Mouse (Mus musculus): ENCODE data around the gene Tgds. TPM values are rescaled to one million over a fixed set of nuclear protein-coding genes. Genes with fewer than 3 reads are reported as not detected.

Tgds gene
- total RNA-seq (2023): 15.3 TPM

DNA sequence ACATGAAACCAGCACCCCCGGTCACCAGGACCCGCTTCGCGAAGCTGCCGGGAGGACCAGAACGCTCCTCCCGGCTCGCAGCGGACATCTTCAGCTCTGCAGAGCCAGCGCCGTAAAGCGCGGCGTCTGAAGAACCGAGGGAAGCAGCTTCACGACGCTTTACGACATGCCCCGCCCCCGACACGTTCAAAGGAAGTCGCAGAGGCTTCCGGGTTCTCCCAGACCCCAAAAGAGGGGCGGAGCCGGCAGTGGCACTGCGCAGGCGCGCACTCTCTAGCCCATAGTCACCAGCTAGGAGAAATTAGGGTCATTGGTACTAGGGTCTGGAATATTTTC lies at the start of gene Tgds:
TSS of gene Tgds (minus strand) at position 114 of the 336 bp plus-strand sequence.

DNA sequence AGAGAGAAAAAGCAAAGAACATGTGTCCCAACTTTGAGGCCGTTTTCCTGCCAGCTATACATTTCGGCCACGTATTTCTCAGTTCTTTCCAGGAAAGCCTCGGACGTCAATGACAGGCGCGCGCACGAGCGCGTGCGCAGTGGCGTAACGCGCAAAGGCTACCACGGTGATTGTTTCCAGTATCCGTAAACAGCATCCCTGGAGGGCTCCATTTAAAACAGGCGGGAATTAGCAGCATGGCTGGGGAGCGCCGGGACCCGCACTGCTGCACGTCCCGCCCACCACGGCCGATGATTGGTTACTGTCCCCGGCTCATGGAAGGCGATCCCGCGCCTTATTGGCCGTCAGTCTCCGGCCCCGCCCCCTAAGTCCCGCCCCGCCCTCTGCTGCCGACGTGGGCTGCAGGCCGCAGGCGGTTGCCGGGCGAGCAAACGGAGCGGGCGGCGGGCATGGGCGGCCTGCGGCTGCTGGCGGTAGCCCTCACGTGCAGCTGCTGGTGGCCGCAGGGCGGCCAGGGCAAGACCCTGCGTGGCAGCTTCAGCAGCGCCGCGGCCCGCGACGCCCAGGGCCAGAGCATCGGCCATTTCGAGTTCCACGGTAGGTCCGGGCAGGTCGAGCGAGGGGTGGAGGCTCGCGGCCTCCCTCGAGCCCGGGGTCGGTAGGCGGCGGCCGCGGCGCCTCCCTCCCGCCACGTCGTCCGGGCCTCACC lies 4.3 kb upstream of the Tgds start, which contains the start of gene Gpr180:
TSS of gene Gpr180 (plus strand) at position 415 of the 709 bp plus-strand sequence.

Other genes with a start within 250 kb of the Tgds start
- gene Dct, start 80.5 kb downstream of the Tgds start, total RNA-seq (2023): 0.15 TPM
- gene Gpr180, start 4.4 kb upstream of the Tgds start, total RNA-seq (2023): 14.8 TPM
- gene Sox21, start 104.3 kb upstream of the Tgds start, total RNA-seq (2023): not detected
- gene Gm9376, start 134.2 kb upstream of the Tgds start, total RNA-seq (2023): not detected

Measured in CD8-positive naive resting alpha-beta T cell, adult 57 days (primary cell).